Mouse (Mus musculus): Measurements from ENCODE around the gene Klhl32. TPM values are rescaled to one million over a fixed set of nuclear protein-coding genes. Genes with fewer than 3 reads are reported as not detected.

Klhl32 gene
- total RNA-seq, 2 experiments from 2014 or later = 3.1 to 3.4 TPM

Other genes with a start within 250 kb of the Klhl32 start
- 10 to 100 TPM; 39.0 to 44.6 TPM for gene Ndufaf4, start 47.0 kb upstream of the Klhl32 start, total RNA-seq (2021)
- gene Gpr63, start 115.3 kb upstream of the Klhl32 start, total RNA-seq (2021) = 1 to 10 TPM; 3.5 to 4.3 TPM